Mouse (Mus musculus) neutrophil, adult 5-6 weeks (primary cell): ENCODE data around the gene Sdsl. TPM values are rescaled to one million over a fixed set of nuclear protein-coding genes. Genes with fewer than 3 reads are reported as not detected.

ENCODE experiments used
- ATAC-seq: fragments of 151-379, 151-347 bp; 2 replicates; pipeline ENCODE4 v1.8.0; 2017; ENCODE audit warnings: mild to moderate bottlenecking, moderate TSS enrichment; ENCODE audit not compliant: insufficient number of reproducible peaks, poor library complexity, low FRiP score, severe bottlenecking; ENCODE audit errors: extremely low read depth
- total RNA-seq: library from RNA; stranded (forward); fragments of 200-1000 nt; gene quantifications from 2 replicates; pipeline ENCODE4 v1.2.3, GENCODE M21; 2017

The Sdsl gene
- total RNA-seq, 1 experiment from 2014 or later = not detected

DNA sequence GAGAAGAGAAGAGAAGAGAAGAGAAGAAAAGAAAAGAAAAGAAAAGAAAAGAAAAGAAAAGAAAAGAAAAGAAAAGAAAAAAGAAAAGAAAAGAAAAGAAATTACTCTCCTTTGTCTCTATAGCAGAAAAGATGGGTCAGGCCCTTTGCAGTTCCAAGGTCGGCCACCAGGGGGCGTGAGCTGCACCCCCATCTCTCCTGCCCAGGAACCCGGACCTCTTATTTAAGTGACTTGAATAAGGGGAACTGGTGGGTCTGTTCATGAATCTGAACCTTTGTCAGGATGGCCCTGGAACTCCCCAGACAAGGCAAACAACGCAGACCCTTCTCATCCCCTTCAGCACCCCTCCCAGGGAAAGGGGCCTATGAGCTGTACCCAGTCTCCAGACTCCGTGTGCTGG is 7.5 kb downstream of the Sdsl start:
- ATAC-seq = no peak

DNA sequence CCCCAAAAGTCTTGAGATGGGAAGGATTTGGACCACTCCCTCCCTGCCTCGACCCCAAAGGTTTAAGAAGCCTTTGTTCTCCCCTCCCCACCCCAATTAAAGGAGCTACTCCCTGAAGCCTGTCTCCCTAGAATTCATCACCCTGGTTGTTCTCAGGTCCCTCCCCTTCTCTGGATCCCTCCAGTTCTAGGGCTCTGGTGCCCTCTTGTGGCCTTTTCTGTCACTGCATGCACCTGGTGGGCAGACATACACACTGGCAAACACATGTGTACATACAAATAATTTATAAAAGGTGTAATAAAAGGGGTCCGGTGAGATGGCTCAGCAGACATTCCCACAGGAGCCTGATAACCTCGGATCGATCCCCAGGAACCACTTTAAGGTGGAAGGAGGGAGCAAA is 8.3 kb downstream of the Sdsl start:
- no peak for ATAC-seq

DNA sequence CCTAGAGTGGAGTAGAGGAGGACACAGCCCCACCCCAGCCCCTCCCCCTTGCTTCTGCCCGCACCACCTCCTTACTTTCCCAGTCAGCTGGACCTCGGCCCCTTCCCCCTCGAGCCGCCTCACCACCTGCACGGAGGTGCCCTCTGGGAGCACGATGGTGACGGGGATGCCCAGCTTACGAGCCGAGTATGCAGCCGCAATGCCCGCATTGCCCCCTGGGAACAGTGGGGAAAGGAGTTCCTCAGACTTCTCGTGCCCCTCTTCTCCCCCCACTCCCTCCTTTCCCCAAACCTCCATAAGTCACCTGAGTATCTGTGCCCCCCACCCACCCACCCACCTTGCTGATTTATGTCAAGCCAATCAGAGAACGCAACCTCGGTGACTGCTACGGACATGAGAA is 10.7 kb downstream of the Sdsl start:
- no peak for ATAC-seq

- no peak for ATAC-seq
Measured at GRCm38 (mm10) chr5:120459133-120459532, 13.5 kb downstream of the Sdsl start.

- ATAC-seq = no peak
Measured at GRCm38 (mm10) chr5:120457628-120458027, 15.0 kb downstream of the Sdsl start.

GRCm38 (mm10) chr5:120456841-120457554 is 15.6 kb downstream of the Sdsl start:
- ATAC-seq = no peak

GRCm38 (mm10) chr5:120456253-120456652 is 16.4 kb downstream of the Sdsl start:
- no peak for ATAC-seq

GRCm38 (mm10) chr5:120454756-120455337 is 17.8 kb downstream of the Sdsl start:
- no peak for ATAC-seq

DNA sequence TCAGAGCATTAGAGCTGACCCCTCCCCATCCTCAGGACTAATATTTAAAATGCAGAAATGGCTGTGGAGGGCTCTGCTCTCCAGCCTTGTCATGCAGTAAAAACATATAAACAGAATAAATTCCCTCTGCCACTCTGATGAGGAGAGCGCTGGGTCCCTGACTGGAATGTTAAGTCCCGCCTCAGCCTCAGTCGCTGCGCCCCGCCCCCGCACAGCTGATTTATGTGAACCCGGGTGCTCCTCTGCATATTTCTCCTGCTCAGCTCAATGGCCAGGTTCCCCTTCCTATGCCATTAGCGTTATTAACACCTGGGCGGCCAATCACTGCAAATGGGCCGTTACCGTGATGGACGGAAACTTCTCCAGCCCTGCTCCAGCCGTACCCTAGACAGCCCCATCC is 25.3 kb downstream of the Sdsl start:
- no peak for ATAC-seq

DNA sequence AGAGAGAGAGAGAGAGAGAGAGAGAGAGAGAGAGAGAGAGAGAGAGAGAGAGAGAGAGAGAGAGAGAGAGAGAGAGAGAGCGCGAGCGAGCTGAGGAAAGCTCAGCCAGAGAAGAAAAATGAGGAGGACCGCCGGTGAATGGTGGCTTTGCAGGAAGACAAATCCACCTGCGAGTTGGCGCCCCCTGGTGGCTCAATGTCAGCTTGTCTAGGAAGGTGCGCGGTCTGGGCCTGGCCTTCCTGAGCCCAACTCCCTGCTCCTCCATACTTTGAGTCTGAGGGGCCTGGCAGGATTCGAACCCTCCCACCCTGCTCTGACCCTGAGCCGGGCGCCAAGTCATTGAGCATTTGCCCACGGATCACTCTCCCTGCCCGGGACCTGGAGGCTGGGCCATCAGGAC is 31.9 kb downstream of the Sdsl start:
- ATAC-seq = peak; percentile 28; the same call in 1 of the 2 replicates

- ATAC-seq = no peak
Measured at GRCm38 (mm10) chr5:120439887-120440670, 32.5 kb downstream of the Sdsl start.

DNA sequence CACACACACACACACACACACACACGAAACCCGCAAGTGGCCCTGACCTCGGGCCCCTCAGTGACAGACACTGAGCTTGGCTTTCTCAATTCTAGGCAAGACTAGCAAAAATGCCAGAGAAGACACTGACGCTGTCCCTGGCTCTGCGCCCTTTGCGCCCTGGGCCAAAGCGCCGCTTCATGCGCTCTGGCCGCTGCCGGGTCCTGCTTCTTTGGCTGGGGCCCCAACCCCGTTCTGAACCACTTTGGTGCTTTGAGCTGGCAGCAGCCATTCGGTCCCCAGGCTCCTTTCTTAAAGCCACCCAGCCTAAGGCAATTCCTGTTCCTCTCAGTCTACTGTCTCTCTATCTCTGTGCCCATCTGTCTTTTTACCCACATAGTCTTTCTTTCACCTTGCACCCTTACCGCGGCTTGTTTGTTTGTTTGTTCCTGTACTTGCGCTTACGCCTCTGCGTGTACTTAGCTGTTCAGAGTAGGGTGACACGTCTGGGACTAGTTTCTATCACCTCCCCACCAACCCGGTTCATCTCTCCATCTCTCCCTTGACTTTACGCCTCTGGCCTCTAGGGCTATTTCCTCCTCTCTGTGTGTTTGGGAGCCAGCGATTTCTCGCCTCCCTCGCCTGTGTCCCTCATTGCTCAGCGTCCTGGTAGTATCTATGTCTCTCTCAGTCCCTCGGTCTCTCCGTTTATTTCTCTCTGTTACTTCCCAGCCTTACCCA is 33.5 kb downstream of the Sdsl start:
- ATAC-seq = no peak

GRCm38 (mm10) chr5:120438469-120438868 is 34.1 kb downstream of the Sdsl start:
- ATAC-seq = no peak

DNA sequence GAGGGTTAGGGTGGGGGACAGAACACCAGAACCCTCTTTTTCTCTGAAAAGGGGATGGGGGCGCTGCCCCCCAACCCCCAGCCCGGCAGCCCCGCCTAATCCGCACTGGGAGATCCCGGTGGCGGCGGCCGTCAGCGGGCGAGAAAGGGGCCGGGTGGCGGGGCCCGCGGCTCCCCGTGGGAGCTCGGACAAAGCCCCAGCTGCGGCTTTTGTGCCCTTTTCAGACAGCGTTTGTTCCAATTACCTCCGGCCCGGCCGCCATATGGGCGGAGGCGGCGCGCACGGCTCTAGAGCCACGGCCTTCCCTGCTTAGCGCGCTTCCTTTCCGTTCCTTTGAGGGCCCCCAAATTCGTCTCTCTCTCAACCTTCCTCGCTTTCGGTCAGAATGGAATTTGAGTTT is 34.6 kb downstream of the Sdsl start:
- ATAC-seq = no peak

DNA sequence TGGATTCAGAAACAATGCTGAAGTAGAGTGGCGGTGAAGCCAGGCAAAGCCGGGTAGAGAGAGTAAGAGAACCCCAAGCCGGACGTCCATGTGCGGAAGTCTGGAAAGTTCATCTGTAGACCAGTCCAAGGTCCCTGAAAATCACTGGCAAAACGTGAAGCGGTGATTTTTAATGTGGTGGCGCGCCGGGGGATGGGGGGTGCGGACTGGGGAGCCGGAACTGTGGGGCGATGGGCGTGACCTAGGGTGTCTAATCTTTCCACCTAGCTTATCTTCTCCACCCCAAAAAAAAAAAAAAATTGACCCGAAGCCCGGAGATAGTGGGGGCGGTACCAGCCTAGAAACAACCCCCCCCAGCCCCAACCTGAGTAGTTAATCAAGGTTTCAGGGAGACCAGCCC is 35.1 kb downstream of the Sdsl start:
- ATAC-seq = no peak

DNA sequence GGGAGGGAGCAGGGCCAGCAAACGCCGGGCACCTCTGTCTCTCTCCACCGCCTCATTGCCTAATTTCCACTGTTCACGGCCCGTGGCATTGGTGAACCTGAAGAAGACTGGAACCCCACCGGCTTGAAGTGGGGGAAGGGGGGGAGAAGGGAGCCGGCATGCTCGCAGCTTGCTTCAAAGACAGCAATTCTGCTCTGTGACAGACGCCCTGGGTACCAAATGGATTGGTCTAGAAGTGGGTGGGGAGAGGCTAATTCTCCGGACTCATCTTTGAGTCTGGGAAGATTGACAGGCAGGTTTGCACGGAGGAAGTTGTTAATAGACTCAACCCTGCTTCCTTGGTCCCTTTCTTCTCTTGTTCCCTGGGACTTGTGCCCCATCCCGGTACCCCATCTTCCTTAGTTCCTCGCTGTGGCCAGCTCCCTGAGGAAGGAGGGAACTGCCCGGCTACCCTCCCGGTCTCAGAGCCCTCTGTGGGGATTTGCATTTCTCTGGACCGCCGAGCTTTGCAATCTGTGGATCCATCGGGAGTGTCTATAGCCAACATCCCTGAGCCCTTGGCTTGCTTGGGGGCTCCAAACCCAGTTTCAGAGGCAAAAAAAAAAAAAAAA is 35.6 kb downstream of the Sdsl start:
- ATAC-seq = no peak

GRCm38 (mm10) chr5:120435731-120436501 is 36.7 kb downstream of the Sdsl start:
- ATAC-seq = no peak

GRCm38 (mm10) chr5:120435006-120435681 is 37.5 kb downstream of the Sdsl start:
- no peak for ATAC-seq
